Mouse (Mus musculus) thymus, postnatal 25 days (tissue): ENCODE results near the gene Olfr873.
"Not testable (repeated sequence)": the region's sequence is repeated elsewhere in the genome, so short reads cannot be mapped to it uniquely, and the experiment has no call there.

ENCODE experiments used
- DNase-seq: peaks from one replicate; pipeline ENCODE4 v3.0.0; 2022

Olfr873 gene

GRCm38 (mm10) chr9:20298232-20298631, at the start of gene Olfr873:
TSS of gene Olfr873 (plus strand) at chr9:20298532.
- DNase-seq, result no peak

- DNase-seq, result no peak
These were observed 16.3 kb upstream of the Olfr873 start, which contains the start of gene Olfr39 for GRCm38 (mm10) chr9:20282051-20282450. TSS of gene Olfr39 (plus strand) at chr9:20282351.

- DNase-seq, result not testable (repeated sequence)
These were observed 2.8 kb upstream of the Olfr873 start for GRCm38 (mm10) chr9:20295562-20295961.

- no peak for DNase-seq
These were observed 37.7 kb downstream of the Olfr873 start, which contains the start of gene Olfr18 for GRCm38 (mm10) chr9:20335994-20336393. TSS of gene Olfr18 (minus strand) at chr9:20336094.

GRCm38 (mm10) chr9:20348501-20348900, 50.2 kb downstream of the Olfr873 start:
- no peak for DNase-seq
